Mouse (Mus musculus) intestine, embryonic 14.5 days (tissue): ENCODE results near the gene Nhlrc4. TPM values are rescaled to one million over a fixed set of nuclear protein-coding genes. Genes with fewer than 3 reads are reported as not detected.

Source experiments
- ATAC-seq: fragments of 200-750 bp; cut with Nextera tagmentation; replicated peaks from 2 replicates; pipeline ENCODE4 v1.8.0; 2017; ENCODE audit warnings: low read depth, moderate number of reproducible peaks, moderate TSS enrichment, moderate library complexity; ENCODE audit not compliant: low FRiP score, low TSS enrichment
- DNase-seq: peaks from one replicate; pipeline ENCODE4 v3.0.0-alpha.2; 2018; ENCODE audit warnings: low spot score
- H3K27ac ChIP-seq: fragments of 300-500 bp; sonication (generic); 2 replicates; pipeline ENCODE4 v1.5.1; 2014; ENCODE audit warnings: low read depth, mild to moderate bottlenecking, control low read depth
- H3K27me3 ChIP-seq: fragments of 300-500 bp; sonication (generic); replicated peaks from 2 replicates; pipeline ENCODE4 v1.6.1; 2014; ENCODE audit warnings: low read length, control low read depth; ENCODE audit not compliant: control insufficient read depth, insufficient read depth
- H3K36me3 ChIP-seq: fragments of 300-500 bp; sonication (generic); 2 replicates; pipeline ENCODE4 v1.6.1; 2014; ENCODE audit warnings: low read length, control low read depth; ENCODE audit not compliant: control insufficient read depth, insufficient read depth
- H3K4me1 ChIP-seq: fragments of 300-500 bp; sonication (generic); replicated peaks from 2 replicates; pipeline ENCODE4 v1.6.1; 2014; ENCODE audit warnings: low read length, control low read depth, mixed read lengths; ENCODE audit not compliant: control insufficient read depth, insufficient read depth
- H3K4me2 ChIP-seq: fragments of 300-500 bp; sonication (generic); 2 replicates; pipeline ENCODE4 v1.6.1; 2014; ENCODE audit warnings: low read length
- H3K4me3 ChIP-seq: fragments of 300-500 bp; sonication (generic); 2 replicates; pipeline ENCODE4 v1.5.1; 2014; ENCODE audit warnings: low read depth, low read length, control low read depth, mixed read lengths
- H3K9ac ChIP-seq: fragments of 300-500 bp; sonication (generic); 2 replicates; pipeline ENCODE4 v1.6.1; 2014; ENCODE audit warnings: mild to moderate bottlenecking, low read length
- H3K9me3 ChIP-seq: fragments of 300-500 bp; sonication (generic); 2 replicates; pipeline ENCODE4 v1.6.1; 2016; ENCODE audit warnings: low read length, control low read depth; ENCODE audit not compliant: control insufficient read depth
- WGBS: fragments of 180-500 bp; shearing (Covaris S2); extraction: QIAGEN DNeasy Blood & Tissue Kit; methylation state at CpG from one replicate; pipeline ENCODE4 v1.1.7; 2014; 5-methylcytosine and 5-hydroxymethylcytosine counted together
- polyA plus RNA-seq: library from polyadenylated mRNA; unstranded; fragments of >200 nt; fragmentation: Nextera tagmentation; extraction: Ambion mirVana; gene quantifications from 2 replicates; pipeline ENCODE4 v1.2.1, GENCODE M21; 2014

Nhlrc4 gene
- polyA plus RNA-seq, 1 experiment from 2014 or later, result not detected

DNA sequence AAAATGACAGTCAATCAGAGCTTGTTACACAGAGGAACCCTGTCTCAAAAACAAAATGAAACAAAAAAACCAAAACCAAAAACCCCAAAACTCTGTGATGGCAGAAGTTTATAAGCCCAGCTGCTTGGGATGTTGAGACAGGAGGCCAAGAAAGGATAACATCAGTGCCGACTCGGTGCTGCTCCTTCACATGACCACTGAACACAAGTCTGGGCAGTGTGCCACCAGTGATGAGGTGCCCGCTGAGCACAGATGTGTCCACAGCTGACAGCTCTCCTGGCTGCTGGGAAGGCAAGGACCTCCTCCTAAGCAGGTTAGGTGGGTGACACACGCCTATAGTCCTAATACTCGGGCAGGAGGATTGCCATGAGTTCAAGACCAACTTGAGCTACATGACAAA is 22.6 kb downstream of the Nhlrc4 start:
- no peak overlapping the region for H3K9ac ChIP-seq
- no peak overlapping the region for H3K4me2 ChIP-seq
- no peak overlapping the region for H3K4me3 ChIP-seq
- no peak overlapping the region for H3K27ac ChIP-seq
- DNase-seq, result no peak
- H3K4me1 ChIP-seq, result peaks cover 19% of the 10 kb centered on the region
- no peak for ATAC-seq
- H3K36me3 ChIP-seq, result peaks cover 18% of the 10 kb centered on the region
- H3K27me3 ChIP-seq, result no peaks in the 10 kb centered on the region
- WGBS, result 86% methylated on average over 5 of the region's 5 CpGs
- no peaks in the 10 kb centered on the region for H3K9me3 ChIP-seq

DNA sequence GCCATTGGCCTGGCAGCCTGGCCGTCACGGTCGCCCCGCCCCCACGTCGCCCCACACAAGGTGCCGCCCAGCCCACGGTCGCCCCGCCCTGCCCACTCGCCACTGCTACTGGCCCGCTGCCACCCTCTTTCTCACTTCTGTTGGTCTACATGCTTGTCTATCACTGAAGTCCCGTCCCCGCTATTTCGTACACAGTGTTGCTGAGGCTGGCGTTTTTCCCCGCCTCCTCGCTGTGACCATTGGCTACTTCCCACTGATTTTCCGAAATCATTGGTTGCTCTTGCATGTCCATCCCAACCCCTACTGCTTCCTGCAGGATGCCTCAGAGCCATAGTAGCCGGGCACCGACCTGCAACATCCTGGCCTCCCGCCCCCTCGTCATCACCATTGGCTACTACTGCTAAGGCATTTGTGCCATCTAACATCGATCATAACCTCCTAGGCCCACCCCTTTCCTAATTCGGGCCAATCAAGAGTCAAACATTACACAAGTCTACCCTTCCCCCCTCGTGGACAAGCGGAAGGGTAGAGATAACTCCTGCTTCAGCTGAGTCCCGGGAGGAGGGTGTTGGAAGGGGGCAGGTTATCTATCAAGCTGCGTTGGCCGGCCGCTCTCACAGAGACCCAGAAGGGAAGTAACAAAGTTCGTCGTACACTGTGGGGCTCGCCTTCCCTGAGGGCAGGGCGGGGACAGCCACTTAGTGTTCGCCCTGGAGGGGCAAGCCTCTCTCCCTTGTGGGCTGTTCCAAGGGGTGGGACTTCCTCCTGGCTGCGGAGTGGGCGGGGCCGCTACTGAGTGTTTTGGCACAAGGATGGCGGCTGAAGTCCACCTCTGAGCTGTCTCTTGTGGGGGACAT is 24.7 kb downstream of the Nhlrc4 start:
- H3K36me3 ChIP-seq, result peaks cover 7% of the 10 kb centered on the region; the same call in 1 of the 2 replicates
- peak overlapping the region; percentile 64 for H3K4me2 ChIP-seq
- H3K4me1 ChIP-seq, result peaks cover 19% of the 10 kb centered on the region
- ATAC-seq (peak; percentile 97), DNase-seq (peak; percentile 99)
- peak overlapping the region; percentile 84 for H3K4me3 ChIP-seq
- peak overlapping the region; percentile 83 for H3K27ac ChIP-seq
- no peaks in the 10 kb centered on the region for H3K9me3 ChIP-seq
- H3K9ac ChIP-seq, result peak overlapping the region; percentile 69
- WGBS, result under 1% methylated on average over 39 of the region's 40 CpGs
- no peaks in the 10 kb centered on the region for H3K27me3 ChIP-seq

DNA sequence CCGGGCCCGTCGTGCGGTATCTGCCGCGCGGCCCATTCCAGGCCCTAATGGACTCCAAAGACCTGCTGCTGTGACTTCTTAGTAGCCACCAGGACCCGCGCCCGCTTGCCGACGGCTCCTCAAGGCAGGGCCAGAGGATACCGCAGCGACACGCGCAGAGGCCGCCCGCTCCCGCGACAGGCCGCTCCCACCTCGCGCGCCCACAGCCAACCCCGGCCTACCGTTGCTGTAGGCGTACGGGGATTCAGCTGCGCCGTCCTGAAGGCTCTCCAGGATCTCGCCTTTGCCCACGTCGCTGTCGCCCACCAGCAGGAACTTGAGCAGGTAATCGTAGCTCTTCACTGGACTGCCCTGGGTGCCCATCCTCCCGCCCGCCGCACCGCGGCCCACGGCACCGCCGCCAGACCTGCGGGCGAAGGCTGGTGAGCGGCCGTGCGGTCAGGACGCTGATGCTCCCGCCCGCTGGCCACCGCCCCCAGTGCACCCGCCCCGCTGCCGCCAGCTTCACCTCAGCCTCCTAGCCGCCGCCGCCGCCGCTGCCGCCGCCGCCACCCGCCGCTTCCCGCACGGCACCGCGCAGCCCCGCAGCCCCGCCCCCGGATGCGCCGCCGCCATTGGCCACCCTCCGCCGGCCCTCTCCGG is 25.5 kb downstream of the Nhlrc4 start, which contains the start of gene Rab40c:
Gene Rab40c (minus strand): TSS at position 584 of the 642 bp plus-strand sequence.
- H3K9me3 ChIP-seq, result no peaks in the 10 kb centered on the region
- H3K27ac ChIP-seq, result peak within 1 kb of the TSS; percentile 83
- no peaks in the 10 kb centered on the region for H3K27me3 ChIP-seq
- H3K9ac ChIP-seq, result peak within 1 kb of the TSS; percentile 77
- H3K36me3 ChIP-seq, result peaks cover 9% of the 10 kb centered on the region; the same call in 1 of the 2 replicates
- peak within 1 kb of the TSS; percentile 84 for H3K4me3 ChIP-seq
- peak; percentile 74 for DNase-seq
- H3K4me1 ChIP-seq, result peaks cover 19% of the 10 kb centered on the region
- H3K4me2 ChIP-seq, result peak within 1 kb of the TSS; percentile 79
- WGBS, result under 1% methylated on average over 54 of the region's 78 CpGs
- ATAC-seq, result peak; percentile 90

DNA sequence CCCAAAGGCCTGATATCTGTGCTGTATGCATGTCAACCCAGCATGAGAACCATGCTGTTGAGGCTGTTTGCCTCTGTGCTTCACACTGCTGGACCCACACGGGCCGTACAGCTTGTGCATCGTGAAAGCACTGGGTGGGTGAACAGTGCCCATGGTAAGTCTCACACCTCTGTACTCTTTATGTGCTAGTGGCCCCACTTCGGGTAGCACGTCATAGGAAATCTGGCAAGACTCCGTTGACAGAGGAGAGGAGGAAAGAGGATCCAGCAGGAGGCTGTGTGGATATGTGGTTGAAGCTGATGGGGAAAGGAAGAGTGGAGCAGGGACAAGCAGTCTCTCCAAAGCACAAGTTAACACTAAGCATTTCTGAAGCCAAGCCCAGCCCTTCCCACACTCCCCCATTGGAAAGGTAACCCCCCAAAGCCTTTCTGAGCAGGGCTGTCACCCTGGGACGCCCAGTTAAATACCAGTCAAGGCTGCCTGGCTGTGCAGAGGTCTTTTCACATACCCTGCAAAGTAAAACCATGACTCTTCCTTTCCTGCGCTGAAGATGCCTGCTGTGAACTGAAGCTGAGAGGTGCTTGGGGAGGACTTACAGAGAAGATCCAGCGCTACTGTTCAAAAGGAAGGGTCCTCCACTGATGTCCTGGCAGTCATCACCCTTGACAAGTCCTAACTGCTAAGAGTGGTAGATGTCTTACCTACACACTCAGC is 26.6 kb downstream of the Nhlrc4 start:
- ATAC-seq, result no peak
- Histone ChIP-seq H3K27ac (no peak overlapping the region), H3K9ac (peak overlapping the region; percentile 77), H3K4me2 (peak overlapping the region; percentile 79), H3K27me3 (no peaks in the 10 kb centered on the region), H3K4me3 (peak overlapping the region; percentile 84), H3K36me3 (peaks cover 10% of the 10 kb centered on the region; the same call in 1 of the 2 replicates), H3K4me1 (peaks cover 19% of the 10 kb centered on the region), H3K9me3 (no peaks in the 10 kb centered on the region)
- WGBS, result 77% methylated on average over 9 of the region's 9 CpGs
- no peak for DNase-seq

DNA sequence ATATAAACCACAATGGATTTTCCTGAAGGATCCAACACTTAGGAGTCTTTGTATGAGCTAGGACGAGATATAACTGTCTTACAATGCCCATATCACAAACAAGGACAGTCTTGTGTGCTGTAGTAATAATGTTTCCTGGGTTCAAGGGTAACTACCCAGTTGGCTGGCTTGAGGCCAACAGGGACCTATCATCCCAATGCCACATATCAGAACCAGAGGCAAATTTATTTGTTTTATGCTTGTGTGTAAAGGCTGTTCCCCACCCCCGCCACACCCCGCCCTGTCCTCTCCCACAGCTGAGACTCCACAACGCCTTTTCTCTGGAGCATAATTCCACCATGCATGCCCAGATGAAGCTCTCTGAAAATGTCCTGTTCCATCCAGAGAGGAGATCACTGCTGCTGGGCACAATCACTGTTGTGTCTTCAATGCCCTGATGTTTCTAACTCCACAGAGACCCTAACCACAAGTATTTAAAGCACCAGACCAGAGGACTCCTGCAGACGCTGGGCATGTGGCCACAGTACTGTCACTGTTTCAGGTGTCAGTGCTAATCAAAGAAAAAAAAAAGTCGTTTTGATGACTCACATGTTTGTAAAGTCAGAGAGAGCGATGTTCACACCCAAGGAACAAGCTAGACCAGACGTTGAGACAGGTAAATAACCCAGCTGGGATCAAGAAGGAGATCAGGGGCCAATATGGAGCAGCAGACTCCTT is 27.7 kb downstream of the Nhlrc4 start:
- Histone ChIP-seq H3K4me3 (no peak overlapping the region), H3K4me1 (peaks cover 19% of the 10 kb centered on the region), H3K9ac (no peak overlapping the region), H3K27me3 (no peaks in the 10 kb centered on the region), H3K27ac (no peak overlapping the region), H3K36me3 (peaks cover 12% of the 10 kb centered on the region; the same call in 1 of the 2 replicates), H3K9me3 (no peaks in the 10 kb centered on the region), H3K4me2 (no peak overlapping the region)
- ATAC-seq (no peak), DNase-seq (no peak)
- WGBS, result 77% methylated on average over 8 of the region's 8 CpGs

DNA sequence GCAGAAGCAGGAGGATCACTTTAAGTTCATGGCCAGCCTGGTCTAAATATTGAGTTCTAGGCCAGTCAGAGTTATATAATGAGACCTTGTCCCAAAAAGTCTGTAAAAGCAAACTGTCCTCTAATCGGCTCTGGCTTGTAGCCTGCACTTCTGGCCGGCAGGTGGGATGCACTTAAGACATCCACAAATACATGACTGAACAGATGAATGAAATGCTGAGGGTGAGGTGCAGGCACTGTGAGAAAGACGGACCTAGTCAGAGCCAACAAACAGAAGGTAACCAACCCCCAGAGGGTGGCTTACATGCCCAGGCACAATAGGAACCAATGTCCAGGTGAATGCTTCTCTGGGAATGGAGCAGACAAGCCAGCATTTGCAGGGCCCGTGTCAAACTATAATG is 30.5 kb downstream of the Nhlrc4 start:
- DNase-seq (no peak), ATAC-seq (no peak)
- Histone ChIP-seq H3K36me3 (peaks cover 14% of the 10 kb centered on the region; the same call in 1 of the 2 replicates), H3K4me3 (no peak overlapping the region), H3K27ac (no peak overlapping the region), H3K4me2 (no peak overlapping the region), H3K9ac (no peak overlapping the region), H3K9me3 (no peaks in the 10 kb centered on the region), H3K4me1 (peaks cover 14% of the 10 kb centered on the region), H3K27me3 (no peaks in the 10 kb centered on the region)
- 74% methylated on average over 4 of the region's 4 CpGs for WGBS

DNA sequence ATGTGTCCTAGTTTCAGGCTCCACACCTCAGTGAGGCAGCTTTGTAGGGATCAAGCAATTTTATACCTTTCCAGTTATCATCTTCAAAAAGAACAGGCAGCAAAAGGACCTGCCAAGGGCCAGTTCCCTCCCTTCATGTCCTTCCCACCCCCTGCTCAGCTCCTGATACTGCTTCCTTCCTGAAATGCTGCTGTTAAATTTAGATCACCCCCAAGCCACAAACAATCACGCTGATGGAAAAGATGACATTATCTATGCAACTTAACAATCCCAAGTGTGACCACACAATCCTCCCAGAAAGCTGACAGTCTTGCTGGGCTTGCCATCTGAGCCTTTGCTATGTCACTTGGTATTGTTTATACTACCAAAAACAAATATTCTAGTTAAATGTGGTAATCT is 30.9 kb downstream of the Nhlrc4 start:
- Histone ChIP-seq H3K4me2 (no peak overlapping the region), H3K27ac (no peak overlapping the region), H3K36me3 (peaks cover 14% of the 10 kb centered on the region; the same call in 1 of the 2 replicates), H3K27me3 (no peaks in the 10 kb centered on the region), H3K4me3 (no peak overlapping the region), H3K9ac (no peak overlapping the region), H3K4me1 (peaks cover 14% of the 10 kb centered on the region), H3K9me3 (no peaks in the 10 kb centered on the region)
- ATAC-seq (no peak), DNase-seq (no peak)
- 88% methylated on average over 1 of the region's 1 CpGs for WGBS
